Mouse (Mus musculus) mesoderm, embryonic 11.5 days (tissue): ENCODE measurements at regions not wholly inside any gene's neighbourhood (a gene's known extent, or its start where the extent isn't known, plus 50 kb on each side); places are given as distances from the start of the nearest gene placed in this dataset.
A peak's percentile ranks its signal among the peaks of the same experiment; 100 is the strongest.

ENCODE experiments used
- DNase-seq: peaks from one replicate; pipeline ENCODE4 v3.0.0-alpha.2; 2012; ENCODE audit warnings: low read depth, low spot score

DNA sequence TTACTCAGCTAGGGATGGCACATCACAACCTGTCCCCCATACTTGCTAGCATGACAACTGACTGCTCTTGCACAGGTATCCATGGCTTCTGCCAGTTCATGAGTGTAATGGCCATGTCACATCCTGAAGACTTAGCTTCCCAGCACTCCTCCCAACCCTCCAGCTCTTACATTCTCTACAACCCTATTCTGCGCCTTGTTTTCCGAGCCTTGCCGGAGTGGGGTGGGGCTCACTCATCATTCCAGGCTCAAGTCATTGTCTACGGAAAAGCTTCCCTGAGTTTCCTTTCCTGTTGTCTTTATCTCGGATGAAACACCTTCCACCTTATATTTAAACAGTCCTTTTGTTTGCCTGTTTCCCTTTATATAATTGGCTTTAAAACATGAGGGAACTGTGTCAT lies 69.6 kb downstream of the Prdm13 start:
- no peak for DNase-seq

DNA sequence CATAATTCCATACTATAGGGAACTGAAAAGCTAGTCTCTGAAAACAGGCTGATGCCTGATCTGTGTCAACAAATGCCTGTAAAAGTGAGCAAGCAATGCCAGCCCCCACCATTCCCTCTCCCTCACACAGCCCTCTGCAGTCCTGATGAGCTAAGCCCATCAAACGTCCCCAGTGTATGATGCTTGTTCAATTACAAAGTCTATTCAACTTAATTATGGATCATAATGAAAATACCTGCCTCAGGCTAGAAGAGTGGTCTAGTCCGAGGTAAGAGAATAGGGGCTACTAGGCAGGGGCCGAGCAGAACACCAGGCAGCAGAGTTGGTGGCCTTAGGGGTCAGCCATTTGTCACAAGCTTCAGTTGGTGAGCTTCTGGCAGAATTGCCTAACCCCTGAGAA lies 71.3 kb downstream of the Prdm13 start:
- DNase-seq = no peak

DNA sequence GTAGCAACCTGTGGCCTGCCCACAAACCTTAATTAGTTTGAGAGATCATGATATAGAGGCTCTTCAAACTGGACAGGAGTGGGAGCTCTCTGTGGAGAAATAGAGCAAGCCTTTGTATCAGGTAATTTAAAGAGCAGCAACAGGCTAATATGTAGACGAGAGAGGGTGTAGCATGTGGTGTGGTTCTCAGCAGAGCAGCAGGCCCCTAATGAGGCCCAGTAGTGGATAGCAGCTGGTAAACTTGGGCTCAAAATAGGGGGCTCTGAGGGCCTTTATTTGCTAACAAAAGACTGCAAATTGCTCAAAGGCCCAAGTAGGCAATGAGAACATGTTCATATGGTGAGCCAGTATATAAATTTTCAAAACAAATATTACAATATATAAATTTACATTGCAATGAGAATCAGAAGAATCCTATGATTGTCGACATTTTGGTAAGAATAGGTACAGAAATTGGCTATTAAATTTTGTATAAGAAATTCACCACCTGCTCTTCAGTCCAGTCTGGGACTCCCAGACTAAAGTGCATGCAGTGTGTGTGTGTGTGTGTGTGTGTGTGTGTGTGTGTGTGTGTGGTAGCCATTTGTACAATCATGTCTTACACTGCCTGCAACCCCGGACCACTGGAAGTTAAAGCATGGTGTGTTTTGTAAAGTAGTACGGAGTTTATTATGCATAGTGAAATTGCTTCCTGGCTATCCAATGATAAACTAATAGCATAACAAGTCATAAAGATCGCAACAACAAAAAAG lies 74.1 kb downstream of the Prdm13 start:
- DNase-seq = no peak

DNA sequence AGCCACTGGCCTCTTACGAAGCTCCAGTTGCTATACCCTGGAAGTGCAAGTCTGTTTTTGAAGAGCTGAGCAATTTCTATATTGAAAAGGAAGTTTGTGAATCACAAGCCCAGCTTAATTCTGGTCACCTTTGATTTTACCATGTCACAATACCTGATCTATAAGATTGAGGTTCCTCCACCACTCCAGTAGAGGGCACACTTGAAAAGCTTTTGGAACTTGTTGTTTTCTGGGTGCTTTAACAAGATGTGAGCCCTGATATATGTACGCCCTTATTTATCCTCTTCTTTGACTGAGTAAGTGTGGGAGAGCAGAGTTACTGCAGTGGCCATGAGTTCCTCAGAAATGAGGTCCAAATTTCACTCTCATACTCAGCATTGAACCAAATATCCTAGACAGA lies 87.7 kb downstream of the Prdm13 start:
- DNase-seq = no peak

DNA sequence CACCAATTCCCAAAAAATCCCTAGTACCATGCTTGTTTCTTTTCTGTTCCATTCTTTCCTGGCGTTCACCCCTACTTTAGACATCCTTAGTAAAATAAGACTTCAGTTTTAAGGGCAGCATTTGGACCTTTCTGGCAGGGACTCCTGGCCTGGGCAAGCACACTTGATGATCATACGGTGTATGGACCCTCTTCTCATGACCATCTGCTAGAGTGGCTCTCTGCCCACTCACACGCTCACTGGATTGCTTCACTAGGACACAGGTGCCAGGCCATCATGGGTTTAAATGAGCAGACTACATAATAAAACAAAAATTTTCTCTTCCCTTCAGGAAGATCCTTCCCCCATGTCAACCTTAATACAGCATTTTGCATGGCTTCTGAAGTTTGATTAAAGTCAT lies 138.0 kb downstream of the Prdm13 start:
- no peak for DNase-seq

DNA sequence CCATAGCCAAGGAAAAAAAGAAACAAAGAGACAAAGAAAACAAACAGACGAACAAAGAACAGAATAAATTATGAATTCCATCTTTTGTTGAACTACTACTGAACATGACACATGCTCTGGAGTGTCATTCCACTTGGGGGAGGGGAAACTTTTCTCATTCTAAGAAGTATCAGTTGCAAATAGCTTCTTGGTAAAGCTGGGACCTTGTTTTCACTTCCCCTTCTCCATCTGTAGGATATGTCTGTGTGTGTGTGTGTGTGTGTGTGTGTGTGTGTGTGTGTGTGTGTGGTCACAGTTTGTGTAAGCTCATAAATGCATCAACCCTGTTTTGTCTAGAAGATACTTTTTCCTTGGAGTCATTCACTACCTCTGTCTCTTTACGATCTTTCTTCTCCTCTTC lies 146.2 kb downstream of the Prdm13 start:
- no peak for DNase-seq

DNA sequence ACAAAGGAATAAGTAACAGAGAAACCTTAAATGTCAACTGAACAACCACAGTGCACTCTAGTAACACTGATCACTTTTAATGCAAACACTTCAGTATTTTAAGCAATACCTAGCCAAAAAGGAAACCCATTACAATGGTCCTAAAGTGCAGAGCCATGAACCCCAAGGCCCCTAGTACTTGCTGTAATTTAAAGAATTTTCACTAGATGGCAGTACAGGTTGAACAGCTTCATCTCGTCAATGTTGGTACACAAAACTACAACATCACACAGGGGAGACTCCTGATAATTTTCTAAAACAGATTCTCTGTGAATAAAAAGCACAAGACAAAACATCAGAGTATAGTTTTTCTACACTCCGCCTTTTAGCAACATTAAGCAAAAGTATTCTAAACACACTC lies 149.8 kb downstream of the Prdm13 start:
- DNase-seq = peak; percentile 34

DNA sequence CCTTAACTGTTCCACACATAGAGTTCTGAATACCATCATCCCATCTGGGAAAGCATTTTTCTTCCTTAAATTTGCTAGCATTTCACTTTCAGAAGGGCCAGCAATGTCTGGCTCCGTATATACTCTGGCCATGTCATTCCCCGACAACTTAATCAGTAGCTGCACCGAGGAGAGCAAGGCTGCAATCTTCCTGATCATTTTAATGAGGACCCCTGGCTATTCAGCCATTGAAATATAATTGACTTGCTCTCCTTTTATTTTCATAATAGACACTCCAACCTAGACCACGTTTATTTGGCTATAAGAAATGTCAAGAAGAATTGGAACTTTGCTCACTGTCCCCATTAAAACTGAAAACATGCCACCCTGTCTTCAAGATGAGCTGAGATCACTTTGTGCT lies 153.6 kb downstream of the Prdm13 start:
- no peak for DNase-seq
